In the genomic region with DNA sequence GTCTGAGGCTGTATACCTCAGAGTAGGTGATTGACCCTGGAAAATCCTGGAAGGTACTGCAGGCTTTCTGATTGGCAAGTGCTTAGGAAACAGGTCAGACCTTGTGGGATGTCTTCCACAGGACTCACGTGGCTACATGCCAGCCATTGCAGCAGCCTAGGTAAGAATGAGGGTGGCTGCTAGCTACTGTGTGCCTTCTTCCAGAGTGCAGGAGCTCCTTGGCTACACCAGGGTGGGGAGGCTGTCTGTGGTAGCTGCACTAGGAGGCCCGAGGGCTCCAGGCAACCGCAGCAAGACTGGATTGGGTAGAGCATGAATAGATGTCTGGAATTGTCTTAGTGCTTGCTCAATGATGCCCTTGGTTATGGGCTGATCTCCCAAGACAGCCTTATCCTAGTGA, we compare ENCODE assay signal across 18 mouse cellular contexts. TPM values are rescaled to one million over a fixed set of nuclear protein-coding genes. Genes with fewer than 3 reads are reported as not detected.
DNase-seq lines count a peak whose midpoint lies in the region; ATAC-seq and TF ChIP-seq lines count a peak whose summit lies in the region.
"Had no signal": no experiment of that assay in that cellular context is flagged by ENCODE, and none has a peak within 500 bp of the region (broad histone marks: within the 10 kb centered on the region; RNA-seq: fewer than 3 reads in every experiment).

No protein-coding gene starts in this region.

- H3K27ac ChIP-seq in heart, embryonic 11.5 days (ENCODE audit: low read depth, low read length), result no peak overlapping the region

- no peak overlapping the region for H3K4me2 ChIP-seq in heart, embryonic 11.5 days
- no peak overlapping the region for H3K4me2 ChIP-seq in myocyte (ENCODE audit: low read depth)

- no peak overlapping the region for H3K9ac ChIP-seq in heart, embryonic 11.5 days (ENCODE audit: low read depth, low read length)

- H3K9me3 ChIP-seq in heart, embryonic 11.5 days (replicated peaks; ENCODE audit: control insufficient read depth, low read length), result no peaks in the 10 kb centered on the region
- H3K9me3 ChIP-seq: G1E had no signal

- no peak overlapping the region for H3ac ChIP-seq in myocyte (ENCODE audit: control insufficient read depth, insufficient read length)

- intact Hi-C loops in left cerebral cortex, postnatal 36 days (cut with DNase I), result no loop called here

- ATAC-seq in heart, embryonic 11.5 days (replicated peaks; ENCODE audit: insufficient number of reproducible peaks, low FRiP score, low TSS enrichment), result no peak
- ATAC-seq: activated CD4-positive, CD25-positive, alpha-beta regulatory T cell, adult 4 months; CD4-positive, CD25-positive, alpha-beta regulatory T cell, adult 4 months; Patski had no signal

- peak; percentile 88 for DNase-seq in heart, adult 11 months
- DNase-seq in left cerebral cortex, postnatal 36 days (ENCODE audit: low spot score in 2 of 2), result no peak
- DNase-seq: adrenal gland, adult 2 months; adrenal gland, adult 8-10 months; adrenal gland, postnatal 10 days; adrenal gland, postnatal 14 days; adrenal gland, postnatal 25 days; adrenal gland, postnatal 36 days; B cell, adult 2 months; cerebellum, adult 11 months; cerebellum, adult 11-12 months; cerebellum, adult 18-20 months had no signal

- H3K36me3 ChIP-seq in heart, embryonic 11.5 days (ENCODE audit: control insufficient read depth, insufficient read depth, low read length), result peaks cover 6% of the 10 kb centered on the region; the same call in 1 of the 2 replicates
- H3K36me3 ChIP-seq in myocyte (ENCODE audit: control insufficient read depth, insufficient read depth), result peaks cover 42% of the 10 kb centered on the region
- H3K36me3 ChIP-seq: G1E had no signal

- no peaks in the 10 kb centered on the region for H3K27me3 ChIP-seq in heart, embryonic 11.5 days (ENCODE audit: control insufficient read depth, insufficient read depth, low read length)
- H3K27me3 ChIP-seq in myocyte (ENCODE audit: control insufficient read depth, insufficient read depth, insufficient read length), result no peaks in the 10 kb centered on the region
- H3K27me3 ChIP-seq: Patski had no signal

- WGBS in heart, embryonic 11.5 days (ENCODE audit: insufficient replicate concordance), result 70% methylated on average over 3 of the region's 3 CpGs

- no peak overlapping the region for H3K4me3 ChIP-seq in heart, embryonic 11.5 days (ENCODE audit: low read depth, low read length)
- no peak overlapping the region for H3K4me3 ChIP-seq in myocyte

- peak; percentile 2 for TF ChIP-seq POLR2A in myocyte (IDR thresholded peaks at IDR 0.05; ENCODE audit: insufficient read length, low read depth)

- peaks cover 99% of the 10 kb centered on the region for H3K79me2 ChIP-seq in myocyte (ENCODE audit: control insufficient read depth, insufficient read depth)

- no peaks in the 10 kb centered on the region for H3K4me1 ChIP-seq in heart, embryonic 11.5 days (ENCODE audit: control insufficient read depth, insufficient read depth, low read length)

TF ChIP-seq in myocyte, 11 proteins besides CTCF, POLR2A, EP300 and RAD21:
- peak; percentile 52 for TF ChIP-seq POLR2AphosphoS2 (IDR thresholded peaks at IDR 0.05; ENCODE audit: insufficient read length, low read depth)
- no peak for TF ChIP-seq SRF (IDR thresholded peaks at IDR 0.05; ENCODE audit: control insufficient read depth, insufficient read length, low read depth)

RNA-seq across cellular contexts. Expression of a gene that starts 38.2 kb away (rescaled TPM):
- 38.7 and 38.8 TPM in 2 replicates for polyA plus RNA-seq in heart, embryonic 11.5 days (2014; fragmentation: Nextera tagmentation; extraction: Ambion mirVana)
- polyA plus RNA-seq in myocyte (2012; fragmentation: generic; extraction: Trizol), result 172 TPM
- total RNA-seq in left cerebral cortex, postnatal 36 days (2021), result 1 to 10 TPM; 7.0 to 8.9 TPM
- polyA plus RNA-seq: activated CD4-positive, CD25-positive, alpha-beta regulatory T cell, adult 4 months; CD4-positive, CD25-positive, alpha-beta regulatory T cell, adult 4 months had no signal
